In the genomic region with DNA sequence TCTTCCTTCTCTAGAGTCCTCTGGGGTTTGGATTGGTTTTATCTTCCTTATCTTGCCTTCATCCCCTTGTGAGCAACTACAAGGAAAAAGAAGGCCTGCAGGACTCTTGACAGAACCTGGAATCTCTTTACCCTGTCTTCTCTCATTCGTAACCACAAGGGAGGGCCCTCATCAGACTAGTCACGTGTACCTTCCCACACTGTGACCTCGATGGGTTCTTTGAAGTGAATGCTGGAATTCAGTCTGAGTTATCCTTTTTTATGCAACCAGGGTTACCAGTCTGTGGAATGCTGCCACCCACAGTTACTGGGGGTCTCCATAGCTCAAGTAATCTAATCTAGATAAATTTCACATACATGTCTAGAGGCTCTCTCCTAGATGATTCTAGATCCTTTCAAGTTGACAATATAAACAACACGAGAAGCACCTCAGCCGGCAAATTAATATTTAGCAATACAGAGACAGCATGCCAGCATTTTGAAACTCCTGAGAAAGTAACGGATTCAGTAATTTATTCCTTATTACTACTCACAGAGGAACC, we compare ENCODE assay signal across 9 mouse cellular contexts. TPM values are rescaled to one million over a fixed set of nuclear protein-coding genes. Genes with fewer than 3 reads are reported as not detected.
DNase-seq lines count a peak whose midpoint lies in the region; ATAC-seq lines count a peak whose summit lies in the region.
"Had no signal": no experiment of that assay in that cellular context is flagged by ENCODE, and none has a peak within 500 bp of the region (broad histone marks: within the 10 kb centered on the region; RNA-seq: fewer than 3 reads in every experiment).

No protein-coding gene starts in this region.

- no peaks in the 10 kb centered on the region for H3K27me3 ChIP-seq in heart, embryonic 12.5 days (replicated peaks)
- H3K27me3 ChIP-seq in forebrain, embryonic 11.5 days (ENCODE audit: control insufficient read depth, insufficient read depth, low read length) = no peaks in the 10 kb centered on the region
- no peaks in the 10 kb centered on the region for H3K27me3 ChIP-seq in liver, embryonic 11.5 days (replicated peaks; ENCODE audit: control insufficient read depth, insufficient read depth, low read length)
- no peaks in the 10 kb centered on the region for H3K27me3 ChIP-seq in stomach, embryonic 16.5 days (ENCODE audit: control insufficient read depth, insufficient read depth, low read length)

- ATAC-seq in heart, embryonic 12.5 days (ENCODE audit: insufficient number of reproducible peaks, low FRiP score) = no peak
- ATAC-seq in forebrain, embryonic 11.5 days (replicated peaks; ENCODE audit: low FRiP score) = peak; percentile 26
- ATAC-seq in liver, embryonic 11.5 days (replicated peaks; ENCODE audit: low FRiP score) = peak; percentile 18; the same call in 1 of the 2 replicates
- ATAC-seq in stomach, embryonic 16.5 days (ENCODE audit: insufficient read depth, low FRiP score) = no peak

- H3K36me3 ChIP-seq in heart, embryonic 12.5 days = peaks cover 12% of the 10 kb centered on the region
- no peaks in the 10 kb centered on the region; the same call in 1 of the 2 replicates for H3K36me3 ChIP-seq in forebrain, embryonic 11.5 days (ENCODE audit: control insufficient read depth, insufficient read depth, low read length)
- no peaks in the 10 kb centered on the region; the same call in 1 of the 2 replicates for H3K36me3 ChIP-seq in liver, embryonic 11.5 days (ENCODE audit: control insufficient read depth, insufficient read depth, low read length)
- peaks cover 5% of the 10 kb centered on the region; the same call in 1 of the 2 replicates for H3K36me3 ChIP-seq in stomach, embryonic 16.5 days (ENCODE audit: control insufficient read depth, insufficient read depth, low read length)

- no peaks in the 10 kb centered on the region for H3K9me3 ChIP-seq in heart, embryonic 12.5 days (replicated peaks)
- no peaks in the 10 kb centered on the region for H3K9me3 ChIP-seq in forebrain, embryonic 11.5 days (ENCODE audit: control insufficient read depth, low read length)
- no peaks in the 10 kb centered on the region for H3K9me3 ChIP-seq in liver, embryonic 11.5 days (ENCODE audit: control insufficient read depth, low read length)
- no peaks in the 10 kb centered on the region for H3K9me3 ChIP-seq in stomach, embryonic 16.5 days (replicated peaks; ENCODE audit: control insufficient read depth, low read length)

- no peak for DNase-seq in heart, postnatal 4 days
- peak; percentile 3 for DNase-seq in MEL-GATA-1-ER (ENCODE audit: extremely low read depth, low read depth)
- DNase-seq in forebrain, embryonic 11.5 days (ENCODE audit: low spot score) = no peak
- DNase-seq in liver, embryonic 11.5 days (ENCODE audit: low spot score) = no peak
- no peak for DNase-seq in thymus, postnatal 4 days
- DNase-seq in urinary bladder, postnatal 4 days (ENCODE audit: low spot score in 2 of 2) = no peak

- no peak overlapping the region for H3K27ac ChIP-seq in heart, embryonic 12.5 days (ENCODE audit: poor library complexity, severe bottlenecking)
- H3K27ac ChIP-seq in forebrain, embryonic 11.5 days (ENCODE audit: low read depth, low read length) = no peak overlapping the region
- no peak overlapping the region for H3K27ac ChIP-seq in liver, embryonic 11.5 days (ENCODE audit: low read depth, low read length)
- H3K27ac ChIP-seq in stomach, embryonic 16.5 days (ENCODE audit: low read length) = no peak overlapping the region

- no peak overlapping the region; the same call in 1 of the 2 replicates for H3K9ac ChIP-seq in heart, embryonic 12.5 days
- H3K9ac ChIP-seq in forebrain, embryonic 11.5 days (ENCODE audit: low read length) = peak overlapping the region; percentile 78; the same call in 1 of the 2 replicates
- peak overlapping the region; percentile 69 for H3K9ac ChIP-seq in liver, embryonic 11.5 days (ENCODE audit: low read depth, low read length)
- H3K9ac ChIP-seq in stomach, embryonic 16.5 days (ENCODE audit: low read length) = peak overlapping the region; percentile 83; the same call in 1 of the 2 replicates

- 35% methylated on average over 6 of the region's 6 CpGs for WGBS in heart, embryonic 12.5 days
- 43% methylated on average over 6 of the region's 6 CpGs for WGBS in forebrain, embryonic 11.5 days
- WGBS in liver, embryonic 11.5 days = 30% methylated on average over 6 of the region's 6 CpGs
- WGBS in stomach, embryonic 16.5 days = 29% methylated on average over 6 of the region's 6 CpGs

- H3K4me1 ChIP-seq in heart, embryonic 12.5 days (replicated peaks) = peaks cover 13% of the 10 kb centered on the region
- H3K4me1 ChIP-seq in forebrain, embryonic 11.5 days (replicated peaks; ENCODE audit: control insufficient read depth, insufficient read depth, low read length) = no peaks in the 10 kb centered on the region; the same call in 1 of the 2 replicates
- peaks cover 6% of the 10 kb centered on the region; the same call in 1 of the 2 replicates for H3K4me1 ChIP-seq in liver, embryonic 11.5 days (replicated peaks; ENCODE audit: control insufficient read depth, insufficient read depth, low read length)
- H3K4me1 ChIP-seq in stomach, embryonic 16.5 days (ENCODE audit: control insufficient read depth, insufficient read depth, low read length) = peaks cover 5% of the 10 kb centered on the region

- H3K4me3 ChIP-seq in heart, embryonic 12.5 days = peak overlapping the region; percentile 90
- H3K4me3 ChIP-seq in forebrain, embryonic 11.5 days (ENCODE audit: low read depth, low read length) = peak overlapping the region; percentile 74
- peak overlapping the region; percentile 80 for H3K4me3 ChIP-seq in liver, embryonic 11.5 days (ENCODE audit: low read depth, low read length)
- peak overlapping the region; percentile 68 for H3K4me3 ChIP-seq in stomach, embryonic 16.5 days (replicated peaks; ENCODE audit: low read length)

- peak overlapping the region; percentile 70 for H3K4me2 ChIP-seq in heart, embryonic 12.5 days
- H3K4me2 ChIP-seq in forebrain, embryonic 11.5 days (ENCODE audit: low read depth, low read length, severe bottlenecking) = peak overlapping the region; percentile 41
- peak overlapping the region; percentile 80 for H3K4me2 ChIP-seq in liver, embryonic 11.5 days
- peak overlapping the region; percentile 70 for H3K4me2 ChIP-seq in stomach, embryonic 16.5 days (ENCODE audit: low read depth, low read length)

RNA-seq across cellular contexts. Expression of a gene that starts 0.6 kb away (rescaled TPM):
- polyA plus RNA-seq in heart, embryonic 12.5 days (2016; fragmentation: Nextera tagmentation; extraction: Ambion mirVana) = 47.5 and 52.8 TPM in 2 replicates
- total RNA-seq in heart, postnatal 4 days (2021) = 10 to 100 TPM; 24.6 to 29.2 TPM
- polyA plus RNA-seq in forebrain, embryonic 11.5 days (2014; fragmentation: Nextera tagmentation; extraction: Ambion mirVana) = 45.7 and 48.0 TPM in 2 replicates
- 37.1 and 37.6 TPM in 2 replicates for polyA plus RNA-seq in liver, embryonic 11.5 days (2014; fragmentation: Nextera tagmentation; extraction: Ambion mirVana)
- polyA plus RNA-seq in stomach, embryonic 16.5 days (2015; fragmentation: Nextera tagmentation; extraction: Ambion mirVana) = 49.7 and 67.0 TPM in 2 replicates

RNA-seq across cellular contexts. Expression of a gene that starts 18.2 kb away (rescaled TPM):
- polyA plus RNA-seq in heart, embryonic 12.5 days (2016; fragmentation: Nextera tagmentation; extraction: Ambion mirVana) = not detected in 2 replicates
- not detected for total RNA-seq in heart, postnatal 4 days (2021)
- not detected in 2 replicates for polyA plus RNA-seq in forebrain, embryonic 11.5 days (2014; fragmentation: Nextera tagmentation; extraction: Ambion mirVana)
- polyA plus RNA-seq in liver, embryonic 11.5 days (2014; fragmentation: Nextera tagmentation; extraction: Ambion mirVana) = not detected in 2 replicates
- not detected in 2 replicates for polyA plus RNA-seq in stomach, embryonic 16.5 days (2015; fragmentation: Nextera tagmentation; extraction: Ambion mirVana)
- polyA plus RNA-seq: spleen, adult 2 months had no signal

RNA-seq across cellular contexts. Expression of a gene that starts 22.2 kb away (rescaled TPM):
- polyA plus RNA-seq in heart, embryonic 12.5 days (2016; fragmentation: Nextera tagmentation; extraction: Ambion mirVana) = not detected in 2 replicates
- total RNA-seq in heart, postnatal 4 days (2021) = not detected
- not detected in 2 replicates for polyA plus RNA-seq in forebrain, embryonic 11.5 days (2014; fragmentation: Nextera tagmentation; extraction: Ambion mirVana)
- not detected in 2 replicates for polyA plus RNA-seq in liver, embryonic 11.5 days (2014; fragmentation: Nextera tagmentation; extraction: Ambion mirVana)
- polyA plus RNA-seq in stomach, embryonic 16.5 days (2015; fragmentation: Nextera tagmentation; extraction: Ambion mirVana) = not detected in 2 replicates
- polyA plus RNA-seq: spleen, adult 2 months had no signal

RNA-seq across cellular contexts. Expression of a gene that starts 30.0 kb away (rescaled TPM):
- polyA plus RNA-seq in heart, embryonic 12.5 days (2016; fragmentation: Nextera tagmentation; extraction: Ambion mirVana) = not detected in 2 replicates
- total RNA-seq in heart, postnatal 4 days (2021) = not detected
- not detected in 2 replicates for polyA plus RNA-seq in forebrain, embryonic 11.5 days (2014; fragmentation: Nextera tagmentation; extraction: Ambion mirVana)
- polyA plus RNA-seq in liver, embryonic 11.5 days (2014; fragmentation: Nextera tagmentation; extraction: Ambion mirVana) = not detected in 2 replicates
- polyA plus RNA-seq in stomach, embryonic 16.5 days (2015; fragmentation: Nextera tagmentation; extraction: Ambion mirVana) = not detected in 2 replicates
- polyA plus RNA-seq: spleen, adult 2 months had no signal

Comparison
In these comparisons a context has a peak if more than half of its experiments do, and no peak if none do; other contexts are left out.
1. ATAC-seq: peak in forebrain, embryonic 11.5 days (single experiment) and liver, embryonic 11.5 days (single experiment); none in heart, embryonic 12.5 days (single experiment) and stomach, embryonic 16.5 days (single experiment).
2. Peak in every context shown above with its lines, with median percentiles within 50 percentile points of each other: H3K4me2 ChIP-seq and H3K4me3 ChIP-seq.